Mouse (Mus musculus) thymus, adult 2 months (tissue): Measurements from ENCODE around the gene Ide. TPM values are rescaled to one million over a fixed set of nuclear protein-coding genes. Genes with fewer than 3 reads are reported as not detected.

Experiments
- DNase-seq: peaks from one replicate; pipeline ENCODE4 v3.0.0; 2021
- H3K27ac ChIP-seq: fragments of 200-500 bp; 2 replicates; pipeline ENCODE4 v1.5.1; 2012; ENCODE audit warnings: low read length, control low read depth; ENCODE audit not compliant: control insufficient read depth, insufficient read depth
- H3K27me3 ChIP-seq: fragments of 200-500 bp; 2 replicates; pipeline ENCODE4 v1.6.1; 2012; ENCODE audit warnings: mild to moderate bottlenecking, low read length, moderate library complexity, mixed read lengths; ENCODE audit not compliant: control insufficient read depth, insufficient read depth
- H3K36me3 ChIP-seq: fragments of 200-500 bp; 2 replicates; pipeline ENCODE4 v1.6.1; 2012; ENCODE audit warnings: mild to moderate bottlenecking, low read length, moderate library complexity; ENCODE audit not compliant: control insufficient read depth, insufficient read depth
- H3K4me1 ChIP-seq: fragments of 200-500 bp; replicated peaks from 2 replicates; pipeline ENCODE4 v1.6.1; 2012; ENCODE audit warnings: low read length; ENCODE audit not compliant: control insufficient read depth, insufficient read depth
- H3K4me3 ChIP-seq: fragments of 200-500 bp; 2 replicates; pipeline ENCODE4 v1.5.1; 2012; ENCODE audit warnings: mild to moderate bottlenecking, low read length, control low read depth, moderate library complexity; ENCODE audit not compliant: control insufficient read depth, insufficient read depth
- CTCF ChIP-seq: fragments of 200-500 bp; IDR thresholded peaks from 2 replicates; pipeline ENCODE4 v1.5.1; 2012; ENCODE audit warnings: mild to moderate bottlenecking, control low read depth, low read length, moderate library complexity, borderline replicate concordance; ENCODE audit not compliant: control insufficient read depth, poor library complexity, insufficient read depth; ENCODE audit errors: extremely low read depth
- POLR2A ChIP-seq: fragments of 200-500 bp; IDR thresholded peaks from 2 replicates; pipeline ENCODE4 v1.6.1; 2012; ENCODE audit warnings: mild to moderate bottlenecking, low read length, control low read depth, moderate library complexity; ENCODE audit not compliant: control insufficient read depth, poor library complexity, insufficient read depth; ENCODE audit errors: extremely low read depth
- WGBS: fragments of 180-500 bp; shearing (Covaris S2); methylation state at CpG from one replicate; pipeline ENCODE4 v1.1.7; 2018; 5-methylcytosine and 5-hydroxymethylcytosine counted together
- polyA plus RNA-seq: library from polyadenylated mRNA; depleted of rRNA; stranded (reverse); fragments of >200 nt; gene quantifications from 2 replicates; pipeline ENCODE4 v1.2.3, GENCODE M21; 2012

Ide gene
- polyA plus RNA-seq, 1 experiment, result 19.8 TPM

- Histone ChIP-seq H3K27me3 (no peaks in the 10 kb centered on the region), H3K36me3 (no peaks in the 10 kb centered on the region), H3K27ac (peak overlapping the region; percentile 97), H3K4me1 (0 out of 2 replicates have a peak, but pooled peaks cover 2% of the 10 kb centered on the region), H3K4me3 (peak overlapping the region; percentile 76)
- TF ChIP-seq CTCF (no peak), POLR2A (no peak)
- 14% methylated on average over 7 of the region's 7 CpGs for WGBS
- peak; percentile 17 for DNase-seq
Measured at GRCm38 (mm10) chr19:37374941-37375754, 37.5 kb upstream of the Ide start.

GRCm38 (mm10) chr19:37370356-37370755 lies 32.7 kb upstream of the Ide start:
- H3K4me3 ChIP-seq, result no peak overlapping the region
- H3K4me1 ChIP-seq, result no peaks in the 10 kb centered on the region
- H3K36me3 ChIP-seq, result no peaks in the 10 kb centered on the region
- H3K27ac ChIP-seq, result peak overlapping the region; percentile 55
- no peaks in the 10 kb centered on the region for H3K27me3 ChIP-seq
- 2% methylated on average over 5 of the region's 5 CpGs for WGBS
- DNase-seq, result peak; percentile 72
- TF ChIP-seq POLR2A (no peak), CTCF (no peak)

- H3K36me3 ChIP-seq, result no peaks in the 10 kb centered on the region
- no peaks in the 10 kb centered on the region for H3K4me1 ChIP-seq
- H3K27ac ChIP-seq, result peak overlapping the region; percentile 49
- H3K27me3 ChIP-seq, result no peaks in the 10 kb centered on the region
- peak; percentile 19 for DNase-seq
- TF ChIP-seq POLR2A, result no peak
- H3K4me3 ChIP-seq, result no peak overlapping the region
- WGBS, result 62% methylated on average over 4 of the region's 4 CpGs
Measured at GRCm38 (mm10) chr19:37369921-37370320, 32.3 kb upstream of the Ide start.

GRCm38 (mm10) chr19:37368990-37369389 lies 31.3 kb upstream of the Ide start:
- Histone ChIP-seq H3K36me3 (no peaks in the 10 kb centered on the region), H3K4me3 (no peak overlapping the region), H3K27me3 (no peaks in the 10 kb centered on the region), H3K4me1 (no peaks in the 10 kb centered on the region), H3K27ac (no peak overlapping the region)
- DNase-seq, result no peak
- whole genome bisulfite sequencing, result 100% methylated on average over 1 of the region's 1 CpGs
- TF ChIP-seq CTCF, result no peak
- no peak for TF ChIP-seq POLR2A

GRCm38 (mm10) chr19:37363128-37363939 lies 25.7 kb upstream of the Ide start:
- Histone ChIP-seq H3K4me1 (no peaks in the 10 kb centered on the region), H3K27ac (no peak overlapping the region), H3K4me3 (no peak overlapping the region), H3K36me3 (no peaks in the 10 kb centered on the region), H3K27me3 (no peaks in the 10 kb centered on the region)
- no peak for DNase-seq
- 90% methylated on average over 11 of the region's 11 CpGs for WGBS
- no peak for TF ChIP-seq POLR2A
- TF ChIP-seq CTCF, result no peak

GRCm38 (mm10) chr19:37362545-37362944 lies 24.9 kb upstream of the Ide start:
- H3K27ac ChIP-seq, result no peak overlapping the region
- DNase-seq, result no peak
- WGBS, result 94% methylated on average over 5 of the region's 5 CpGs
- no peaks in the 10 kb centered on the region for H3K27me3 ChIP-seq
- H3K4me3 ChIP-seq, result no peak overlapping the region
- no peaks in the 10 kb centered on the region for H3K36me3 ChIP-seq
- TF ChIP-seq CTCF (no peak), POLR2A (no peak)
- no peaks in the 10 kb centered on the region for H3K4me1 ChIP-seq
